Mouse (Mus musculus) adrenal gland, adult 18-20 months (tissue): ENCODE measurements at regions not wholly inside any gene's neighbourhood (a gene's known extent, or its start where the extent isn't known, plus 50 kb on each side); places are given as distances from the start of the nearest gene placed in this dataset.

Source experiments
- DNase-seq, 2 experiments: peaks; one replicate each; pipeline ENCODE4 v3.0.0; 2021 to 2022; ENCODE audit warnings: low spot score in 2 of 2

DNA sequence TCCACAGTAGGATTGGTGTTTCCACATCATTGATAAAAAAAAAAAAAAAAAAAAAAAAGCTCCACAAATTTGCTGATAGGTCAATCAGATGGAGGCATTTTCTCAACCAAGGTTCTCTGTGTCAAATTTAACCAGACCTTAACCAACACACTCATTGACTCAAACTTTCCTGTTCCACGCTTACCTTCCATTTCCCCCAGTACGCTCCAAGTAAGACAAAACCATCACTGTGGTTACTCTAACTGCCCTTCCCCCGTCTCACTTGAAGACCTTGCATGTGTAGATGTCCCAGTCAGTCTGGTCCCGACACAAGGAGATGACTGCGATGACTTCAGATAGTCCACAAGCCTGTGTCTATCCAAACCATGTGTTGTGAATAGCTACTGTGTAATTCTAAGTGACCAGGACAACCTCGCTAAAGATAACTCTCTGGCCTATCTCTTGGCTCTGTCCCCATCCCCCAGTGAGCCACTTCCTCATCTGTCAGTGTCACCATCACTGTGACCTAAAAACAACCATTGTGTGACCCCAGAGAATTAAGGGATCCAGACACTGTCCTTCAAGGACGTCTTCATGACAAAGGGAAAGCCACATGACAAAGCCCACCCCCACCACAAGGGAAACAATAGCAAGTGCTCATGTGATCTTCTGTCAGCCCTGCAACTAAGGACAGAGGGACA is 279.9 kb upstream of the Spred2 start:
- no peak for DNase-seq

DNA sequence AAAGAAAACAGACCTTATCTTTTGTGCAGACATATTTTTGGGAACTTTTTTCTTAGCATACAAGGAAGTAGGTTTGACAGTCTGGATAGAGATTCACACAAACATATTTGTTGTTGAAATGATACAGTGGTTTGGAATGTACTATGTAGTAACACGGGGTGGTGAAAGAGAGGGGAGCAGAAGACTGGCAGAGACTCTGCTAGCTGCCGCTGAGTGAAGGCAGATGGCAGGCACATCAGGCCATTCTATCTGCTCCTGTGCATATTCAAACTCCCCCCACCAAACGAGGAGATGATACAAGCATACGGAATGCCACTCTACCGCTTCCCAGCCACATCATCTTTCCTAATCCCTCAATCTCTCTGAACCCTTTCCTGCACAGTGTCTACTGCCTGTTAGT is 279.1 kb upstream of the Spred2 start:
- no peak for DNase-seq

DNA sequence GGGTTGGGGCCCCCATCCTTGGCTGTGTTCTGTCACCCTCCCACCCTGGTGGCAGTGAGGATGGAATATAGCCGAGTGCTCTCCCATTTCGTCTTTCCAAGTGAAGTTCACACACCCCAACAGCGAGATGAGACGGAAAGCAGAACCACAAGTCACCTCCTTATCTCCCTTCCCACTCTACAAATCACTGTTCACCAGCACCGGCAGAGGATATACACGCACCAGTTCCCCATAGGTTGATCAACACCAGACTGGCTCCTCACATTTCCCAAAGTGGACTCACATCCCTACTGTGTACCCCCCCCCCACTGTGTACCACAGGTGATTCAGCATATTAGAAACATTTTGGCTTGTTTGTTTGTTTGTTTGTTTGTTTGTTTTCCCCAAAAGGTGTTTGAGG is 272.7 kb upstream of the Spred2 start:
- DNase-seq, result no peak

DNA sequence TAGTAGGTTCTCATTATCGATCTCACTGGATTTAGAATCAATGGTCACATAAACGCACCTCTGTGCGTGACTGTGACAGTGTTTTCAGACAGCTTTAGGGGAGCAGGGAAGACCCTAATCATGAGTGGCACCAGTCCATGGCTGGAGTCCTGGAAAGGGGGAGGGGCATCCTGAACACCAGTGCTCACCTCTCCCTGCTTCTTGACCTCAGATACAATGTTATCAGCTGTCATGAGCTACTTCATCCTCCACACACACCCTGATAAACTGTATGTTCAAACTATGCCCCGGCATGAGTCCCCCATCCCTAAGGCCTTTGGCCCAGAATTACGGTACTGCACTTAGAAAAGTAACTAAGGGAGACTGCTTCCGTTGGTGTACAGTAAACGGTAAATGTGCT is 272.2 kb upstream of the Spred2 start:
- no peak for DNase-seq

DNA sequence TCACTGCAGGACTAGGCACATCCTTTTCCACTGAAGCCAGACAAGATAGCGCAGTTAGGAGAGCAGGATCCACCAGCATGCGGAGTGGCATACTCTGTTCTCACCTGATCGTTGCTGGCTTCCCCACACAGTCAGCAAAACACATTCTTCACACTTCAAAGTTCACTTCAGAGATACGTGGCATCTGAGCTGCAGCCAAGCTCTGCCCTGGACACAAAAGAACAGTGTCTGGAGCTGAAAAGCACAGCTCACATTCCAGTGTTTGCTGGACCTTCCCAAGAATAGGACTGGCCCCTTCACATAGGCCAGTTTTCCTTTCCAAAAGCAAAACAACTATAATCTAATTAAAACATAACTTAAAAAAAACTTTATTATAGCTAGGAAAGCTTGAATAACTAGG is 264.7 kb upstream of the Spred2 start:
- no peak for DNase-seq

DNA sequence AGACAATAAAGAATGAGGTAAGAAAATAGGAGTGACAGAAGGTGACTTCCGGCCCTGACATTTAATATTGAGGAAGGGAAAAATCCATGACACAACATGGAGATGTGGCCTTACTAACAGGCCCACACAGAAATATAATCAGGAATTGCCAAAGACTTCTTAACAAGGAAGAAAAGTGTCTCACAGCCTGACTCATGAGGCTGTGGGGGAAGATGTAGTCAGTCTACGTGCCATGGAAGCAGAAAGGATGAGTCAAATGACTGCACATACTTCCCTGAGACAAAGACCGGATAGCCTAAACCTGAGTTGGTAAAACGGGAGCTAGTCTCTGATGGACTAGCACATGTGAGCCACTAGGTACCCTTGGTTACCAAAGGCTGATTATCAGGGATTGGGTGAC is 257.4 kb upstream of the Spred2 start:
- DNase-seq, result no peak

DNA sequence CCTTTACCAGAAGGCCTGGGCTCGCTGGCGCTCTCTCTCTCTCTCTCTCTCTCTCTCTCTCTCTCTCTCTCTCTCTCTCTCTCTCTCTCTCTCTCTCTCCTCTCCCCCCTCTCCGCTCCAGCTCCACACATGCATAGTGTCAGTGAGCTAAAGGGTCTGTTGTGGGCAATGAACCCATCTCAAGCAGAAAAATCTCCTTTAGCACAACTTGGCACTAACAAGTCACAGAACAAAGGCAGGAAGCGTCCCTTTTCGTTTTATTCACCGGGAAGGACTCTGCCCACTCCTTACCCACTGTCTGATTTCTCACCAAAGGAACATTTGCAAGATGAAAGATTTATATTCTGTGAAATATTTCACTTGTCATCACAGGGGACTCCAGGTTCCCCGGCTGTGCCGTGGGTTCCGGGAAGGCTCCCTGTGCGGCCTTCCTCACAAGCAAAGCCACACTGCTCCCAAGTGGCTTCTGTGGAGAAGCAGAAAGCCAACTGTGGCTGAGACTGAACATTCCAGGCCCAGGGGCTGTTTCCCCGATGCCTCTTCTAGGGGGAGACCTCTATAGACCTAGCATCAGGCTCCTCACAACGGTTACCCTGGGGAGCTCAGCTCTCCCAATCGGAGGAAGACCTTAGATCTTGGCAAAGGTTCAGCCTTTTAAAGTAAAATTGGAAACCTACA is 253.2 kb upstream of the Spred2 start:
- DNase-seq, result peak in 1 of 2 experiments; percentile 20

DNA sequence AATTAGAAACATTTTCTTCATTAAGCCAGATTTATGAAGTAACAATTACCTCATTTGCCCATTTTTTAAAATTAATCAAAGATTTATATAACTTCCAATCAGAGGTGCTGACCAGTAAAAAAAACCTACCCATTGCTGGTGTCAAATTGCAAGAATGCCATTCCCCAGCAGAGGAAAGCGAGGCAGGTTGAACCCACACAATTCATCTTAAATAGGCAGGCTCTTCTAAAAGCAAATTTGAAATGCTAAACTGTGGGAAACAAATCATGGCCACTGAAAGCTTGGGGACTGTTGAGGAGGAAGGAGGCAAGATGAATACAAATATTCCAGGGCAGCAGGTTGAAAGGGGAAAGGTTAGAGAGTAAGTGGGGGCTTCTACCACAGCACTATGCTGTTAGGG is 251.2 kb upstream of the Spred2 start:
- no peak for DNase-seq

DNA sequence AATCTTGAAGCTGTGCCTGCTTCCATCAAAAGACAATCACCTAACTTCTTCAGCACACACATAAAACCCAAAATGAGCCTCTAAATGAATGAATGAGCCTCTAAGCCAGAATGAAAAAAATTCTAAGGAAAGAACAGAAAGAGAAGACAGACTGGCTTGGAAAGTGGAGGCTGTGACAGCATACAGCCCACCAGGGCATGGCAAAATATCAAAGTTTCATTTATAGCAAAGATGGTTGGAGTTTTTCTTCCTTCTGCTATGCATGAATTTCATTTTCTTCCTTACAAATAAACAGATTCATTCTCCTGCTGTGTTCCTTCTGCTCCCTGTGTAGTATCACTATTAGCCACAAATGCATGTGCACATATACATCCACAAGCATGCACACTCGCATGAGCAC is 247.7 kb upstream of the Spred2 start:
- DNase-seq, result no peak

DNA sequence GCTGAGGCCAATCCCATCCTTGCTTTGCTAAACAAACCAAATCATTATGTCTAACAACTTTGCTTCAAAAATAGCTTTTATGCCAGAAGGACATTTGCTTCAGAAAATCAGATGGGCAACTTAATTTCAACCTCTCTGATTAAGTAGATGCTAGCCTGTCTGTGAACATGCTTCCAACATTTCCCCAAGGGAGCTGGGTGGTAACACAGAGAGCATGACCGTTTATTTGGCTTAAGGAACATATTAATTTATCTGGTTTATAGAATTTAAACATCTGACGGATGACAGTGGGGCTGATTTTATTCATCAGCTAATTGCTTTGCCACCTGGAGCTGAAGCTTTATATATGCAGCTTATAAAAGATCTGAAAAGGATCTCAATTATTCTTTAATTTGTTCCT is 245.1 kb upstream of the Spred2 start:
- DNase-seq, result no peak

DNA sequence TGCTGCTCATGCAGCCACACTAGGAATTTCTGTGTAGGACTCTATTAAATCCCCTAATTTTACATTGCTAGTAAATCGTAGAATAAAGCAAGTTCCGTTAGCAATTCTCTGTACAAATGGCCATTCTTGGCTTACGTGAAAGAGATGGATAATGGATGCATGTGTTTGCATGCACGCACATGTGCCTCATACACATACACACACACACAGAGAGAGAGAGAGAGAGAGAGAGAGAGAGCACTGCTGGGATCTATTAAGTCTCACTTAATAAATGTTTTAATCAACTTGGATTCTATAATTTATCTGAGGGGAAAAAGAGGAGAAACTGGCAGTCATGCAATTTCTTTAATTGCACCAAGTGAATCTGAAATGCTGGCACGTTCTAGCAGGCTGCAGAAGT is 244.5 kb upstream of the Spred2 start:
- DNase-seq, result no peak

DNA sequence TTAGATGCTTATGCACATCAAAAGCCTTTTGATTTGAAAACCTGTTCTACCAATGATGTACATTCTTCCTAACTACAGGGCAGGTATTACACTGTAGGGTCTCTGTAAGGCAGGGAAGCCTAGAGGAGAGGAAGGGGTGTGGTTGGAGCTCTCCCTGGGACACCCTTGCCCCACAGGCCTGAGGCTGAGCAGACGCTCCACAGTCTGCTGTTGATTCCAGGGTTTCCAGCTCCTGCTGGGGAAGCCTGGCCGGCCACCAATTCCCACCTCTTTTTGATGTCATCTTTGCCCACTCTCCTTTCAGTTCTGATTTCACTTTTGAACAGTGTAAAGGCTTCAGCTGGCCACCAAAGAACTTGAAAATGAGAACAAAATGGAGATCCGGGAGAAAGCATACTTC is 223.0 kb upstream of the Spred2 start:
- no peak for DNase-seq

DNA sequence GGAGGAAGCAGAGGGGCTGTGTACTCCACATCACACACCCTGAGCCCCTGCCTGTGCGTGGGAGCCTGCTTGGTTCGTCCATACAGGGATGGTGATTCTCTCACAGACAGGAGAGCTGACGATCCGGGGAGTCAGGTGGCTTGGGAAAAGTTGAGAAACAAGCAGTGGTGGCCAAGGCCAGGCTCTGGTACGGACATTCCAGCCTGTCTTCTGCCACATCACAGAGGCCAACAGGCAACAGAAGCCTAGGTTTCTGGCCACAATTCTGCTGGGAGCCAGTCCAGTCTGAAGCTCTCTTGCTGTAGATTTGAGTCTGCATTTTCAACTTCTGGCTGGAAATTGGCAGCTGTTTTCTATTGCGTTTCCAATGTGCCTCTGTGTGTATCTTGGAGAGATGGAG is 215.4 kb upstream of the Spred2 start:
- no peak for DNase-seq

DNA sequence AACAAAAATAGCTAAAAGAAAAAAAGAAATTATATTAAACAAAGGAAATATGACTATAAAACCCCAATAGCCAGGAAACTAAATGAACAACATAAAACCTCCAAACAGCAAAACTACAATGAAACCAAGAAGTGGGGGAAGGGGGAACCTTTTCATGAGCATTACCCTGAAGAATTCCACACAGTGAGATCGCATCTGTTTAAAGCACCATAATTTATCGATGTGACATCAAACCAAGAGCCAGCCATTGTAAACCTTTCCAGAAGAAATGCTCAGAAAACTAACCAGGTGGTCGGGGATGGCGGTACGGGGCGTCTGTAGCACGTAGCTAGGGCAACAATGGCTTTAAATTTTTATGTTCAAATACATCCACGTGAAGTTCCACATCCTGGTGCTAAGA is 214.8 kb upstream of the Spred2 start:
- no peak for DNase-seq

DNA sequence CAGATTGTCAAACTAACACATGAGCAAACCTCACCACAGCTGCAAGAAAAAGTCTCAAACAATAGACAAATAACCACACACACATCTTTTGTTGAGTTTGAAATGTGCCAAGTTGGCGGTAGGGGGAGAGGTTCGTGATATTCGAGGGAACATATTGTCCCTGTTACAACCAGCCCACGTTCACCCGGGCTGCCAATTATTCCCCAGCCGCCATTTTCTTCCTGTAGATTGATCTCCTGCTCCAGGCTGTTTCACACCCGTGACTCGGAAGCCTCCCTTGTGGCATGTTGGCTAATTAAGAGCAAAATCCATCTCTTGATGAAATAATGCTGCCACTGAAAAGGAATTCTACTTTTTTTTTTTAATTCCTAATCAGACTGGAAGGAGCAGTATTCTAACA is 211.1 kb upstream of the Spred2 start:
- no peak for DNase-seq

DNA sequence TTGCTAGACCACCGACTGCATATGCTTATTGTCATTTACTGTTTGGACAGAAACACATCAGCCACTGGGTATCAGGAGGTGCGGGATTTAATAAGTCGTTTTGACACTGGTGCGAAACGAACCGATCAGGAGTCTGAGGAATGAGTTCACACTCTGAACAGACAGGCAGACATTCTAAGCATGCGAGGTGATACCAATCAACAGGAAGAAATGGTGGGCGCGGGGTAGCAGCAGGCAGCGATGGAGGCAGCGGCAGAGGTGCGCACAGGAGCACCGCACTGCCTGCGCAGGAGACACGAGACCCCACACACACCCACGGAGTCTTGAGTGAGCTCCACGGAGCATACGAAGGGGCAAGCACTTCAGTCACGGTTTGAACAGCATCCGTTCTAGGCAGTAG is 210.6 kb upstream of the Spred2 start:
- DNase-seq, result no peak

DNA sequence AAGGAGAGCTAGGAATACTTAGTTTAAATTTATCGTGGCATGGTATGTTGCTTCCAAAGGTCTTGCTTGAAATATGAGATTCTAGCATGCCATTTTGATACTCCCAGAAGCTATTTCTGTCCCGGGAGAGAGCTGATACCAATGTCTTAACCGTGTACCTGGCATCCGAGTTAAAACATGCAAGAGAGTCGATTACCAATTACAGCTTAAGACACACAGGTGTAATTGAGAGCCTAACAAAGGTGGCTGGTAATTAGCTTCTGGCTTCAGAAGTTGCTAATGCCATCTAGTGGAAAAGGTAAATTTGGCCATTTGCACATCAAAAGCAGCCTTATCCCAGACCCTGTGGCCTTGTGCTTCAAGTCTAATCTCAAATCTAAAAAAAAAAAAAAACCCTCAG is 210.0 kb upstream of the Spred2 start:
- no peak for DNase-seq

DNA sequence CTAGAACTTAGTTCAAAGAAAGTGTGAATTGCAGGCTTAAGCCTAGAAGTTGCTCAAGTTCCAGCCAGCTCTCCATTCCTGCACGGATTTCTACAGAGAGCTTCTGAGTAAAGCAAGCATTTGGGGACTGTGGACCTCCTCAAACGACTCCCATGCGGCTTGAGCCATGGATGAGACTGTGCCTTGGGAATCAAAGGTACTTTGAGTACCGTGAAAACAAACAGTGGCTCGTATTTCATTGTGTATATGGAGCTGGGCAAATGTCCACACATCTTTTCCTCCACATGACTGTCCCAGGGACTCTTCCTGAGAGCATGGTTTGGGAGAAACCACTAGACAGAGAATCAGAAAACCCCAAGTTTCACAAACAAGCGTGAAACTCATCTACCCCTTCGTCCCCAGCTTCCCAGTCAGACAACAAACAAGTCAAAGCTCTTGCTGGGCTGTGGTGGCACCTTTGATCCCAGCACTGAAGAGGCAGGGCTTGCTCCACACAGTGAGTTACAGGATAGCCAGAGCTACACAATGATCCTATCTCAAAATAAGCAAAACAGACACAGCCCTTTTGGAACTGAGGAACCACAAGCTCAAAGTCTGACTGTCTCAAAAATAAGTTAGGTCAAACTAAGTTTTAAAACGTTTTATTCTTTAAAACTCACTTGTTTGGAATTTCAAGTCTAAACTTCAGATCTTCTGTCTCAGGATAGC is 209.1 kb upstream of the Spred2 start:
- DNase-seq, result no peak

DNA sequence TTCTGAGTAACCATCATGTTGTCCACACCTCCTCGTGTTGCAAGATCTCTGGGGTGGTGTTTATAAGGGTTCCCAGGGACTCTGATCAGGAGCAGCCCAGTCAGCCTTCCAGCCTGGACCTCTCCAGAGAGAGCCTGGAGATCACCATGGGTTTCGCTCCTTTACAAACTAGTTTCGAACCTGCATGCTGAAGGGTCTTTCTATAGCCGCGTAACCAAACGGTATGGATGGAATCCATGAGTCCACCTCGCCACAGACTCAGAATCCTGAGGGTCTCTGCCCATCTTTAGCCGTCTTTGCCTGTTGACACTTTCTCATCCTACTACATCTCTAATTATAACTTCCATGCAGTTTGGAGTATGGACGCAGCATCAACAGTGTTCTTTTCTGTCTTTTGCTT is 206.0 kb upstream of the Spred2 start:
- no peak for DNase-seq

DNA sequence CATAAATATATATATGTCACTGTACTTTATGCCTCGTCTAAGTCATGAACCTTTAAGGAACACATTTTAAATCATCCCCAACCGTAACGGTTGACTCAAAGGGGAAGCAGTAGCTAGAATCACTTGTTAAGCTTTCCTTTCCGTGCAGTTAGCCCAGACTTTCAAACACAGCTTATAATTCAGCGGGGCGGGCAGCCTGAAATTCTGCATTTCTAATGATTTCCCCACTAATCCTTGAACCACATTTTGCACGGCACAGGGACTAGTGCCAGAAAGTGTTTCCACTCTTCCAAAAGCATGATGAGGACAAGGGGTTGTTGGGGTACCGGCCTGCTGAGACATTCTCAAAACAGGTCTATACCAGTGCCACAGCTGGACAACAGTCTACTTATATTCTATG is 195.1 kb upstream of the Spred2 start:
- DNase-seq, result no peak

DNA sequence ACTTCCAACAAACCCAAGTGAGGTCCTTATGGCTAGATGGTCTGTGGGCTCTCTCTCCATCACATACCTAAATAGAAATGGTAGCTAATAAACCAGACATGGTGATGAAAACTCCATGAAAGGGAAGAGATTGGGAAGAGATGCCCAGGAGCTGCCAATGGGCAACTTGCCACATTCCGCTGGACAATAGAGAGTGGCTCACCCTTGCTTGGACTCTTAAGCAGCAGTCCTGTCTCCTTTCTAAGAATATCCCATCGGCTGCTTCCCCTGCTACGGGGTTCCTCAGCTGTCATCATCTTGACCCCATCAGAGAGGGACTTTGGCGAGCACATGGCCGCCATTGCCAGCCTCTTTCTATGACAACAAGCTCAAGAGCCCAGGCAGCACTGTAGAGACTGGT is 193.4 kb upstream of the Spred2 start:
- DNase-seq, result no peak

DNA sequence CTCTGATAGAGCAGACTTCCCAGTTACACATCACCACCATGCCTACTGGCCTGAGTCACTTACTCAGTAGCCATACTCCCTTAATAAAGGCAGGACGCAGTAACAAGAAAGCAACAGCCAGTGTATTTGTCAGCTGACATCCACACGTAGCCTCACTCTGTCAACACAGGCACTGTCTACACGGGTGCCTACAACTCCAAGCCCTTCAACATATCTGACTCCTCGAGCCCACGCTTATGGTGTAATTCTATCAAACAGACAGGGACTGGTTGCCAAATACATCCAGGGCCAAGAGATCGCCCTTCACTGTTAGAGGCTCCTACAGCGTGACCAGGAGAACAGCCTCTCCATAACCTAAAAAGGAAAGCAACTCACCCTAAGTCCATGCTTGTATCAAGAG is 188.1 kb upstream of the Spred2 start:
- no peak for DNase-seq

DNA sequence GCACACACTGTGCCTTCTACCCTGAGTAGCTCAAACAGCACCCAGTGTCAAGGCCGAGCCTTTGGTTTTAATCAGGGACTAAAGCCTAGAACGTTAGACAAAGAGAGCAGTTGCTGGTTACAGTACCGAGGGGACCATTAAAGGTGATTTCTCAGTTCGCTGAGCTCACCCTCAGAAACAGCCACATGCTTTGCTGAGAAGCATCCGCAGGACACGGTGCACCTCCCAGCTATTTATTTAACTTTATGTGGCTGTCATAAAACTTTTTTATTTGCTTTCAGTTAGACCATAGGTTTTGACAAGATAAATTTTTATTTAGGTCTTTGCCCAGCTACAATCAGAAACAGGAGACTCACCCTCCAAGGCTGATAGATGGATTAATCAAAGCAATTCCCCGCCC is 187.2 kb upstream of the Spred2 start:
- DNase-seq, result no peak
